18 mouse cellular contexts compared by ENCODE assay signal in the genomic region with DNA sequence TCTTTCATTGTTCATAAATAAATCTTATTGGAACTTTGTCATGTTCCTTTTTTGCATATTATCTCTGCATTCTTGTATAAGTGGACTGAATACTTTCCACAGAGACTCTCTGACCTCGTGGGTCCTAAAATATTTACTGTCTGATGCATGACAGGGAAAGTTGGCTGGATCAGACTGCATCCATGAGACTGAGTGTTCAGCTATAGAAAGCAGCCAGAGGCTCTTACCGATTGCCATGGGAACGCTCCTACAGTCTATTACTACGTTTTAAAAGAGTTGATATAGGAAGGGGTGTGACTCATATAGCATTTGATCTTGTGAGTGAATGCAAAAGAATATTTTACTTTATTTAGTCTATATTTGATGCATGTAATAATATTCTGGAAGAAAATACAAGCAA.
"Had no signal": no experiment of that assay in that cellular context is flagged by ENCODE, and none has a peak within 500 bp of the region (broad histone marks: within the 10 kb centered on the region; RNA-seq: fewer than 3 reads in every experiment).

No protein-coding gene starts in this region.

- DNase-seq: kidney, adult 9 months; kidney, postnatal 25 days; layer of hippocampus, postnatal 36 days; liver, embryonic 13.5 days; lung, embryonic 14.5 days; lung, postnatal 14 days; retina, postnatal 1 day; right cerebral cortex, postnatal 25 days; spleen, adult 18-20 months; thymus, postnatal 25 days had no signal

- H3K4me1 ChIP-seq: midbrain, embryonic 12.5 days; midbrain, embryonic 15.5 days; neural tube, embryonic 12.5 days; neural tube, embryonic 15.5 days; stomach, embryonic 15.5 days had no signal

- H3K4me3 ChIP-seq: left cerebral cortex, adult 2 months; liver, embryonic 13.5 days; midbrain, embryonic 12.5 days; midbrain, embryonic 15.5 days; neural tube, embryonic 12.5 days; neural tube, embryonic 15.5 days; stomach, embryonic 15.5 days had no signal

- H3K4me2 ChIP-seq: liver, embryonic 13.5 days; lung, embryonic 14.5 days; midbrain, embryonic 12.5 days; midbrain, embryonic 15.5 days; neural tube, embryonic 12.5 days; neural tube, embryonic 15.5 days; stomach, embryonic 15.5 days had no signal

- ATAC-seq: midbrain, embryonic 15.5 days had no signal

- H3K27me3 ChIP-seq: midbrain, embryonic 12.5 days; midbrain, embryonic 15.5 days; neural tube, embryonic 12.5 days; neural tube, embryonic 15.5 days; stomach, embryonic 15.5 days had no signal

- H3K36me3 ChIP-seq: liver, embryonic 13.5 days; midbrain, embryonic 12.5 days; midbrain, embryonic 15.5 days; neural tube, embryonic 12.5 days; neural tube, embryonic 15.5 days; stomach, embryonic 15.5 days had no signal

- H3K27ac ChIP-seq: kidney, postnatal 0 days; left cerebral cortex, adult 2 months; liver, embryonic 13.5 days; macrophage; midbrain, embryonic 12.5 days; midbrain, embryonic 15.5 days; neural tube, embryonic 12.5 days; neural tube, embryonic 15.5 days; stomach, embryonic 15.5 days had no signal

- H3K9ac ChIP-seq: liver, embryonic 13.5 days; lung, embryonic 14.5 days; midbrain, embryonic 12.5 days; midbrain, embryonic 15.5 days; neural tube, embryonic 12.5 days; neural tube, embryonic 15.5 days; stomach, embryonic 15.5 days had no signal

- H3K9me3 ChIP-seq: liver, embryonic 13.5 days; midbrain, embryonic 12.5 days; midbrain, embryonic 15.5 days; neural tube, embryonic 12.5 days; neural tube, embryonic 15.5 days; stomach, embryonic 15.5 days had no signal
